Mouse (Mus musculus): ENCODE results near the gene Clmp. TPM values are rescaled to one million over a fixed set of nuclear protein-coding genes. Genes with fewer than 3 reads are reported as not detected.

Clmp gene
- polyA plus RNA-seq, 1 experiment from 2014 or later = 7.7 TPM

DNA sequence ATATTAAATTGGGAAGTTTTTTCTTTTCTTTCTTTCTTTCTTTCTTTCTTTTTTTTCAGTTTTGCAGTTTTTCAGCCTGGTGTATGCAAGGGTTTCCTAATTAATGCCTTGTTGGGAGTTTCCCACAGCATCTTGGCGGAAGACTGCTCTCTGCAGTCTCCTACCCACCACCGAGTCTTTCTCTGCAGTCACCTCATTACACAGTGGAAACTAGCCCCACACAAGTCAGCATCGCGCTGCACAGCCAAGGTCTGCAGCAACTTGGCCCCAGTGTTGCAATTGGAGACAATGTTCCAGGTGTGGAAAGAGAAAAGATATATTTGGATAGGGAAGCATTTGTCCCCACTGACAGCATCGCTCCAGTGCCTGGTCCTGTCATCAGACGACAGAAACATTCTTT, 35.8 kb upstream of the Clmp start:
- DNase-seq (ENCODE audit: low spot score) (no peak), ATAC-seq (replicated peaks; ENCODE audit: low FRiP score) (no peak)
- H3K4me3 ChIP-seq (ENCODE audit: low read depth, low read length) = no peak overlapping the region
- no peak overlapping the region for H3K27ac ChIP-seq (ENCODE audit: low read depth, low read length)
- no peaks in the 10 kb centered on the region for H3K4me1 ChIP-seq (replicated peaks; ENCODE audit: control insufficient read depth, insufficient read depth, low read length)
- no peaks in the 10 kb centered on the region for H3K27me3 ChIP-seq (replicated peaks; ENCODE audit: control insufficient read depth, insufficient read depth, low read length)
- no peak overlapping the region for H3K4me2 ChIP-seq
- no peaks in the 10 kb centered on the region for H3K9me3 ChIP-seq (ENCODE audit: control insufficient read depth, low read length)
- H3K9ac ChIP-seq (ENCODE audit: low read depth, low read length) = no peak overlapping the region
- 76% methylated on average over 6 of the region's 6 CpGs for WGBS
- no peaks in the 10 kb centered on the region for H3K36me3 ChIP-seq (ENCODE audit: control insufficient read depth, insufficient read depth, low read length)

DNA sequence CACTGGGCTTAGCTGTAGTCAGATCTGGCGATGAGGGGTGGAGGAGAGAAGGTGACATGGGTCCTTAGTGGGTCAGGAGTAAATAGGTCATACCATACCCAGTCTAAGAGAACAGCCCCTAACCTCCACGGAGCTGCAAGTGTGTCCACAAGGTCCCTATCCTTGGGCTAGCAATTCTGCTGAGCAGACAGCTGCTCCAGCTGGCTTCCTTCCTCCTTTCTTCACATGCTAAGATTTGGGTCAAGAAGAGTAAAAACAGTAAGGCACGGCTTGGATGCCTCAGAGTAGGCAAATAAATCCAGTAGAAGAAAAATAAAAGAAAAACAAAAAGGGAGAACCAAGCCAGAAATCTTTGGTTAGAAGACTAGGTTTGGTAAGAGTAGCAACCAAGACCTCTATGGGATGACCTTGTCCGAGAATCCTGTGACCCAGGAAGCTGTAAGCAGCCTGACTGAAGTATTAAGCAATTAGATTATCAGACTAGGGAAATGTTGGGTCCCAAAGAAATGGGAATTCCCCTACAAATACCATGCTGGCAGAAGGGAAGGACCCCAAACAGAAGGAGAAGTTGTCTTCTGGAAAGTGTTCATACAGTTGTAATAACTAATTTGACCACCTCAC, 34.4 kb upstream of the Clmp start:
- no peaks in the 10 kb centered on the region for H3K4me1 ChIP-seq (replicated peaks; ENCODE audit: control insufficient read depth, insufficient read depth, low read length)
- WGBS = 62% methylated on average over 4 of the region's 4 CpGs
- H3K27ac ChIP-seq (ENCODE audit: low read depth, low read length) = no peak overlapping the region
- ATAC-seq (replicated peaks; ENCODE audit: low FRiP score) (no peak), DNase-seq (ENCODE audit: low spot score) (no peak)
- no peaks in the 10 kb centered on the region for H3K27me3 ChIP-seq (replicated peaks; ENCODE audit: control insufficient read depth, insufficient read depth, low read length)
- H3K9me3 ChIP-seq (ENCODE audit: control insufficient read depth, low read length) = no peaks in the 10 kb centered on the region
- H3K4me2 ChIP-seq = no peak overlapping the region
- no peaks in the 10 kb centered on the region for H3K36me3 ChIP-seq (ENCODE audit: control insufficient read depth, insufficient read depth, low read length)
- H3K4me3 ChIP-seq (ENCODE audit: low read depth, low read length) = no peak overlapping the region
- H3K9ac ChIP-seq (ENCODE audit: low read depth, low read length) = no peak overlapping the region

DNA sequence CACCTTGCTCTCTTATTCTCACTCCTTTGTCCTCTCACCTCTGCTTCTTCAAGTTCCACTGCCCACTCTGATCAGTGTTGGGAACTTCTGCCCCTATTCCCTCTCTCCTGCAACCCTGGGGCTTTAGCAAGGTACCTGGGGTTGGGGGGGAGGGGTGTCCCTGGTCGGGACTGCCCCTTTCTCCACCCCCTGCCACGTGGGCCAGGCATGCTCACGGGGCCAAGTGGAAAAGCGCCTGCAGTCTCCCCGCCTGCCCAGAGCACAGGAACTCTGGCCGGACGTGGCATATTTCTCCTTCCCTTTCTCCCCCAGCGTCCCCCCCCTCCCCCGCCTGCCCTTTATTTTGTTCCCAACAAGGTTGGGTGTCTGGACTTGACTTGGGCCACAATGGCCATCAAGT, 33.0 kb upstream of the Clmp start:
- no peak overlapping the region for H3K4me2 ChIP-seq
- H3K9ac ChIP-seq (ENCODE audit: low read depth, low read length) = no peak overlapping the region

DNA sequence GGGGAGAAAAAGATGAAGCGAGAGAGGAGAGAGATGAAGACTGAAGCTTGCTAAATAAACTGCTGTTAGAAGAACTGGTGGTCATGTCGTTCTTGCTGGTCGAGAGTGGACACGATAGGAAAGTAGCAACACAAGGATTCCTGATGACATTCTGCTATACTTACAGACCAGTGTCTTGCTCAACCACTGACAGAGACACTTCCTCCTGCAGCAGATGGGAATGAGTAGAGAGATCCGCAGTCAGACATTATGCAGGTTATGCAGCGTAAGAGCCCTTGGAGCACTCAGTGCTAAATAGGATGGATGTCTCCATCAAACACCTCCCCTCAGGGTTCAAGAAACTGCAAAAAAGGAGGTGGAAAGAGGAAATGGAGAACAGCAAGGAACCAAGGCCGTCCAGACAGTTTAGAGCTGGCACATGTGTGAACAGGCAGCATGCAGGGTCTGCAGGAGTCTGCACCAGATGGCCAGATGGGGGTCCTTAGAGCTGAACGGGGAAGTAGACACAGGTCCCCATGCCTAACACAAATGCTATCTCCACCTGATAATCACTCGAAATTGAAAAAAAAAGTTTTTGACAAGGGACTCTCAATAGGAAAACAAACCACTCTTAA, 19.5 kb upstream of the Clmp start:
- ATAC-seq (replicated peaks; ENCODE audit: low FRiP score) (no peak), DNase-seq (ENCODE audit: low spot score) (no peak)
- no peaks in the 10 kb centered on the region; the same call in 1 of the 2 replicates for H3K27me3 ChIP-seq (replicated peaks; ENCODE audit: control insufficient read depth, insufficient read depth, low read length)
- no peak overlapping the region for H3K4me2 ChIP-seq
- no peak overlapping the region for H3K27ac ChIP-seq (ENCODE audit: low read depth, low read length)
- H3K4me3 ChIP-seq (ENCODE audit: low read depth, low read length) = no peak overlapping the region
- no peaks in the 10 kb centered on the region for H3K36me3 ChIP-seq (ENCODE audit: control insufficient read depth, insufficient read depth, low read length)
- no peak overlapping the region for H3K9ac ChIP-seq (ENCODE audit: low read depth, low read length)
- H3K4me1 ChIP-seq (replicated peaks; ENCODE audit: control insufficient read depth, insufficient read depth, low read length) = no peaks in the 10 kb centered on the region
- WGBS = 66% methylated on average over 9 of the region's 9 CpGs
- H3K9me3 ChIP-seq (ENCODE audit: control insufficient read depth, low read length) = no peaks in the 10 kb centered on the region

More for the DNA sequence above, 33.0 kb upstream of the Clmp start:
- no peak for DNase-seq (ENCODE audit: low spot score)
- Histone ChIP-seq H3K4me3 (ENCODE audit: low read depth, low read length) (no peak overlapping the region), H3K4me1 (replicated peaks; ENCODE audit: control insufficient read depth, insufficient read depth, low read length) (no peaks in the 10 kb centered on the region), H3K36me3 (ENCODE audit: control insufficient read depth, insufficient read depth, low read length) (no peaks in the 10 kb centered on the region), H3K27ac (ENCODE audit: low read depth, low read length) (no peak overlapping the region), H3K9me3 (ENCODE audit: control insufficient read depth, low read length) (no peaks in the 10 kb centered on the region), H3K27me3 (replicated peaks; ENCODE audit: control insufficient read depth, insufficient read depth, low read length) (no peaks in the 10 kb centered on the region)
- no peak for ATAC-seq (replicated peaks; ENCODE audit: low FRiP score)
- 18% methylated on average over 9 of the region's 9 CpGs for WGBS

DNA sequence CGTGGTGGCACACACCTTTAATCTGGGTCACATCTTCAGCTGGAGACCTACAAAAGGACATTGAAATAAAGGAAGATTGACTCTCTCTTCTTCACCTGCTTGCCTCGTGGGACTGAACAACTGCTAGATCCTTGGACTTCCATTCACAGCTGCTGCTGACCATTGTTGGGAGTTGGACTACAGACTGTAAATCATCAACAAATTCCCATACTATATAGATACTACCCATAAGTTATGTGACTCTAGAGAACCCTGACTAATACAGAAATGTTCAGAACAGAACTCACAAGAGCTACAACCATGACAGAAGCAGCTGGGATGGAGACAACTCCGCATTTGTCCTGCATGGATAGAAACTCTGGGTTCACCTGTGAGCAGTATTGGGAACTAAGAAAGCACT, 15.4 kb upstream of the Clmp start, which contains the start of gene Gm21915:
TSS of gene Gm21915 (plus strand) at position 301 of the 400 bp plus-strand sequence.
- no peak within 1 kb of the TSS for H3K9ac ChIP-seq (ENCODE audit: low read depth, low read length)
- WGBS = 79% methylated on average over 3 of the region's 3 CpGs
- DNase-seq (ENCODE audit: low spot score) (no peak), ATAC-seq (replicated peaks; ENCODE audit: low FRiP score) (no peak)
- no peaks in the 10 kb centered on the region for H3K9me3 ChIP-seq (ENCODE audit: control insufficient read depth, low read length)
- H3K27ac ChIP-seq (ENCODE audit: low read depth, low read length) = no peak within 1 kb of the TSS
- no peaks in the 10 kb centered on the region; the same call in 1 of the 2 replicates for H3K27me3 ChIP-seq (replicated peaks; ENCODE audit: control insufficient read depth, insufficient read depth, low read length)
- H3K4me1 ChIP-seq (replicated peaks; ENCODE audit: control insufficient read depth, insufficient read depth, low read length) = no peaks in the 10 kb centered on the region; the same call in 1 of the 2 replicates
- no peak within 1 kb of the TSS for H3K4me2 ChIP-seq
- H3K36me3 ChIP-seq (ENCODE audit: control insufficient read depth, insufficient read depth, low read length) = no peaks in the 10 kb centered on the region
- H3K4me3 ChIP-seq (ENCODE audit: low read depth, low read length) = no peak within 1 kb of the TSS

DNA sequence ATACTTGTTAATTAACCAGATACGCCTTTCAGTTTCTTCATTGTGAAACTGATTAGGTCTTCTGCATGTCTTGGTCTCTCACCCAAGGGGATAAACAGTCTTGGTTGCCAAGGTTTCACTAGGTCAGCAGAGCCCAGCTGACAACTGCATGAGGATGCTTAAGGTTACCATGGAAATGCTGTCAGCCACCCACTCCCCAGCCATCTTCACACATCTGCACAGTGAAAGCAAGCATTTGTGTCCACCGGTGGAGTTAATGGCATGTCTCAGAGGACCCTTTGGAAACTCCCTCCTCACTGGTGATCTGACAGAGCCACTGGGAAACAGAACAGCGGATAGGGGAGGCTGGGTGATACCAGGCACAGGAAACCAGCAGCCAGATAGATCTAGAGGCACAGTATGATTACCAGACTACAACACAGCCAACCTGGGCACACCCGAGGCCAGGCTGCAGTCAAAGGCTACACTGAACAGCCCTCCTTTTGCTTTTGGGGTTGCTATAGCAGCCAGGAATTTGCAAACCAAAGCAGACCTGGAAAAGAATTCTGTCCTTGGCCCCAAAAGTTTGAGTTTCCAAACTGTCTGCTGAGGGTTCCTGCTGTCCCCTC, 14.3 kb upstream of the Clmp start:
- no peak overlapping the region for H3K4me2 ChIP-seq
- ATAC-seq (replicated peaks; ENCODE audit: low FRiP score) (no peak), DNase-seq (ENCODE audit: low spot score) (no peak)
- 45% methylated on average over 4 of the region's 4 CpGs for WGBS
- H3K4me1 ChIP-seq (replicated peaks; ENCODE audit: control insufficient read depth, insufficient read depth, low read length) = no peaks in the 10 kb centered on the region; the same call in 1 of the 2 replicates
- H3K9ac ChIP-seq (ENCODE audit: low read depth, low read length) = no peak overlapping the region
- no peak overlapping the region for H3K4me3 ChIP-seq (ENCODE audit: low read depth, low read length)
- H3K9me3 ChIP-seq (ENCODE audit: control insufficient read depth, low read length) = no peaks in the 10 kb centered on the region
- no peaks in the 10 kb centered on the region; the same call in 1 of the 2 replicates for H3K27me3 ChIP-seq (replicated peaks; ENCODE audit: control insufficient read depth, insufficient read depth, low read length)
- H3K27ac ChIP-seq (ENCODE audit: low read depth, low read length) = no peak overlapping the region
- no peaks in the 10 kb centered on the region for H3K36me3 ChIP-seq (ENCODE audit: control insufficient read depth, insufficient read depth, low read length)

DNA sequence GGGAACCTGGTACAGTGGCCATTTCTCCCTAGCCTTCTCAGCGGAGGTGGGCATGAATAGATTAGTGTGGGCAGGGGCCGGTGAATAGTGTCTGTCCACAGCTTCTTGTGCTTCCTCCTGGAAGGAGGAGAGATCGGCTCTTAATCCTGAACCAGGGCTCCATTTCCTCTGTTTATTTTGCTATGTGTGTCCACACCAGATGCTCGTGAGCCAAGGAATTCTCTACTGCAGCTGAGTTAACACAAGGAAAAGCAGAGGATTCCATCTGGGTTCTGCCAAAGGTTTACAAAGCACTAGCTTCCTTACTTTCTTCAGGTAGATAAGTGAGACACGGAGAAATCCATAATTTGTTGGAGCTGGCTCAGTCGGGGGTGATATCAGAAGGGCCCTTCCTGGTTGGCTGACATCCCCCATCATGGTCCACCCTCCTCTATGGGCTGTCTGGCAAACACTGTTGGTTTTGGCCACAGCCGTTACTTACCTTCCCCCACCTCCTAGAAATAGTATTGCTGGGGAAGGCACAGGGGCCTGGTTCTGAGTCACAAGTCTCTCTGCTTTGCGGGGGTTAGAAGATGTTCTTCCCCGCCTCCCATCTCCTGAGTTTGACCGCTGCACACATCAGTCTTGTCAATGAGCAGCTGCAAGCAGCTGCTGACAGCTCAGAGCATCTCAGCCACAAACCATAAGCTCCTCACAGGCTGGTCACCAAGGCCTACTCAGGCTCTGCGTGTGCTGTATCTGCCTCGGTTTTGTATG, 10.4 kb upstream of the Clmp start:
- H3K9me3 ChIP-seq (ENCODE audit: control insufficient read depth, low read length) = no peaks in the 10 kb centered on the region
- no peak for ATAC-seq (replicated peaks; ENCODE audit: low FRiP score)
- no peaks in the 10 kb centered on the region for H3K27me3 ChIP-seq (replicated peaks; ENCODE audit: control insufficient read depth, insufficient read depth, low read length)
- H3K4me2 ChIP-seq = no peak overlapping the region
- no peaks in the 10 kb centered on the region; the same call in 1 of the 2 replicates for H3K4me1 ChIP-seq (replicated peaks; ENCODE audit: control insufficient read depth, insufficient read depth, low read length)
- no peak for DNase-seq (ENCODE audit: low spot score)
- WGBS = 71% methylated on average over 12 of the region's 12 CpGs
- H3K4me3 ChIP-seq (ENCODE audit: low read depth, low read length) = no peak overlapping the region
- H3K36me3 ChIP-seq (ENCODE audit: control insufficient read depth, insufficient read depth, low read length) = no peaks in the 10 kb centered on the region
- H3K27ac ChIP-seq (ENCODE audit: low read depth, low read length) = no peak overlapping the region
- H3K9ac ChIP-seq (ENCODE audit: low read depth, low read length) = no peak overlapping the region

DNA sequence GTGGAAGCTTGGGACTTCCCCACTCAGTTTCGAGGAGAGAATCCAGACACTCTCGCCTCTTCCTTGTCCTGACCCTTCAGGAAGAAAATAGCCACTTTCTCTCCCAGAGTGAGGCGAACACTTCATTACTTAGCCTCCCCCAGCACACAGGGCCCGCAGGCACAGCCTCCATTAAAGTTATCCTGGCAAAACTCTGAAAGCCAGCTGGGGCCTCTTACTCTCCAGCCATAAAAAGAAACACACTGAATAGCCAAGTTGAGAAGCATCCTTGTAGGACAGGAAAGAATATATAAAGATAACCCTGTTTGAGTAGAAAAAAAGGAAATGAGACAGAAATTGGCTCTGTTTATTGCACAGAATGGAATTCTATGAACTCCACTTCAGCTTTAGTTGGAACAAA, 7.1 kb upstream of the Clmp start:
- DNase-seq (ENCODE audit: low spot score) (no peak), ATAC-seq (replicated peaks; ENCODE audit: low FRiP score) (no peak)
- Histone ChIP-seq H3K4me3 (ENCODE audit: low read depth, low read length) (no peak overlapping the region), H3K9ac (ENCODE audit: low read depth, low read length) (no peak overlapping the region), H3K4me1 (replicated peaks; ENCODE audit: control insufficient read depth, insufficient read depth, low read length) (no peaks in the 10 kb centered on the region; the same call in 1 of the 2 replicates), H3K4me2 (no peak overlapping the region), H3K36me3 (ENCODE audit: control insufficient read depth, insufficient read depth, low read length) (no peaks in the 10 kb centered on the region), H3K27ac (ENCODE audit: low read depth, low read length) (no peak overlapping the region), H3K9me3 (ENCODE audit: control insufficient read depth, low read length) (no peaks in the 10 kb centered on the region), H3K27me3 (replicated peaks; ENCODE audit: control insufficient read depth, insufficient read depth, low read length) (no peaks in the 10 kb centered on the region)
- 80% methylated on average over 4 of the region's 4 CpGs for WGBS
